Comparison of ENCODE assay signal across 10 mouse cellular contexts in genomic region chr9:44266478-44267226, GRCm38 (mm10). TPM values are rescaled to one million over a fixed set of nuclear protein-coding genes. Genes with fewer than 3 reads are reported as not detected.
A peak's percentile ranks its signal among the peaks of the same experiment; 100 is the strongest.
DNase-seq lines count a peak whose midpoint lies in the region; ATAC-seq and TF ChIP-seq lines count a peak whose summit lies in the region.
"Had no signal": no experiment of that assay in that cellular context is flagged by ENCODE, and none has a peak within 500 bp of the region (broad histone marks: within the 10 kb centered on the region; RNA-seq: fewer than 3 reads in every experiment).

No protein-coding gene starts in this region.

- no peak for TF ChIP-seq CTCF in layer of hippocampus, adult 2 months (conservative IDR thresholded peaks at IDR 0.05)
- no peak for TF ChIP-seq CTCF in cortical plate, adult 2 months (IDR thresholded peaks at IDR 0.05; ENCODE audit: extremely low read depth, insufficient read depth, low read length)
- no peak for TF ChIP-seq CTCF in heart, postnatal 0 days (IDR thresholded peaks at IDR 0.05; ENCODE audit: low read depth)

- TF ChIP-seq POLR2A in cortical plate, adult 2 months (IDR thresholded peaks at IDR 0.05; ENCODE audit: extremely low read depth, insufficient read depth, low read length), result no peak

- 71% methylated on average over 8 of the region's 8 CpGs for WGBS in heart, postnatal 0 days
- WGBS in midbrain, embryonic 14.5 days, result 44% methylated on average over 8 of the region's 8 CpGs

- H3K9me3 ChIP-seq in heart, postnatal 0 days (replicated peaks; ENCODE audit: control insufficient read depth, low read length), result no peaks in the 10 kb centered on the region
- no peaks in the 10 kb centered on the region for H3K9me3 ChIP-seq in midbrain, embryonic 14.5 days (ENCODE audit: control insufficient read depth, low read length)

- ATAC-seq in heart, postnatal 0 days (ENCODE audit: insufficient read depth, low read depth), result no peak
- no peak for ATAC-seq in midbrain, embryonic 14.5 days (ENCODE audit: low FRiP score, low TSS enrichment)
- ATAC-seq in megakaryocyte-erythroid progenitor cell, adult 5-6 weeks (replicated peaks; ENCODE audit: low FRiP score, low TSS enrichment, poor library complexity, severe bottlenecking), result no peak

- peaks cover 14% of the 10 kb centered on the region for H3K36me3 ChIP-seq in heart, postnatal 0 days (replicated peaks; ENCODE audit: control insufficient read depth, insufficient read depth, low read length)
- H3K36me3 ChIP-seq in midbrain, embryonic 14.5 days (ENCODE audit: control insufficient read depth, insufficient read depth, low read length), result no peaks in the 10 kb centered on the region

- H3K27me3 ChIP-seq in heart, postnatal 0 days (ENCODE audit: control insufficient read depth, insufficient read depth, low read length), result no peaks in the 10 kb centered on the region
- H3K27me3 ChIP-seq in midbrain, embryonic 14.5 days (ENCODE audit: control insufficient read depth, insufficient read depth, low read length), result no peaks in the 10 kb centered on the region

- H3K4me2 ChIP-seq in heart, postnatal 0 days (ENCODE audit: low read depth, low read length), result peak overlapping the region; percentile 82; the same call in 1 of the 2 replicates
- H3K4me2 ChIP-seq in midbrain, embryonic 14.5 days (ENCODE audit: low read length), result no peak overlapping the region

- H3K27ac ChIP-seq in layer of hippocampus, adult 2 months, result peak overlapping the region; percentile 96
- peak overlapping the region; percentile 85 for H3K27ac ChIP-seq in cortical plate, adult 2 months (ENCODE audit: insufficient read depth, low read length)
- H3K27ac ChIP-seq in heart, postnatal 0 days (ENCODE audit: low read depth), result no peak overlapping the region
- peak overlapping the region; percentile 58; the same call in 1 of the 2 replicates for H3K27ac ChIP-seq in midbrain, embryonic 14.5 days (replicated peaks; ENCODE audit: low read depth, low read length)

- no peak for DNase-seq in layer of hippocampus, adult 2 months (ENCODE audit: low spot score in 2 of 2)
- no peak for DNase-seq in layer of hippocampus, postnatal 36 days
- DNase-seq in heart, postnatal 0 days (ENCODE audit: low spot score), result no peak
- peak; percentile 39 for DNase-seq in midbrain, embryonic 14.5 days
- no peak for DNase-seq in adrenal gland, adult 8-10 months
- DNase-seq in spleen, adult 12 weeks (ENCODE audit: low spot score), result no peak

- H3K9ac ChIP-seq in heart, postnatal 0 days (replicated peaks; ENCODE audit: low read depth, low read length), result no peak overlapping the region
- no peak overlapping the region for H3K9ac ChIP-seq in midbrain, embryonic 14.5 days (replicated peaks; ENCODE audit: low read length)

- no peak overlapping the region for H3K4me3 ChIP-seq in layer of hippocampus, adult 2 months
- H3K4me3 ChIP-seq in cortical plate, adult 2 months (ENCODE audit: insufficient read depth, low read length), result no peak overlapping the region
- H3K4me3 ChIP-seq in heart, postnatal 0 days (ENCODE audit: low read depth, low read length), result 0 out of 2 replicates have a peak overlapping the region, but pooled peaks have one; percentile 61
- H3K4me3 ChIP-seq in midbrain, embryonic 14.5 days (replicated peaks; ENCODE audit: low read depth, low read length), result no peak overlapping the region

- H3K4me1 ChIP-seq in cortical plate, adult 2 months (ENCODE audit: control insufficient read depth, insufficient read depth, low read length), result peaks cover 7% of the 10 kb centered on the region
- 0 out of 2 replicates have a peak, but pooled peaks cover 5% of the 10 kb centered on the region for H3K4me1 ChIP-seq in heart, postnatal 0 days (ENCODE audit: control insufficient read depth, insufficient read depth)
- H3K4me1 ChIP-seq in midbrain, embryonic 14.5 days (ENCODE audit: control insufficient read depth, insufficient read depth, low read length), result peaks cover 25% of the 10 kb centered on the region

- no peak for TF ChIP-seq EP300 in heart, postnatal 0 days (IDR thresholded peaks at IDR 0.05; ENCODE audit: low read depth)

RNA-seq across cellular contexts. Expression of gene Nlrx1, which starts 1.7 kb away (rescaled TPM):
- 10 to 100 TPM; 11.6 to 13.9 TPM for total RNA-seq in layer of hippocampus, adult 2 months (2021)
- 10 to 100 TPM; 13.5 TPM for total RNA-seq in layer of hippocampus, postnatal 36 days (2021)
- 7.0 and 8.0 TPM in 2 replicates for polyA plus RNA-seq in cortical plate, adult 2 months (2012; rRNA removed)
- total RNA-seq in heart, postnatal 0 days (2014; rRNA removed; ENCODE audit: low replicate concordance), result 10.4 and 15.4 TPM in 2 replicates
- 8.9 and 10.2 TPM in 2 replicates for polyA plus RNA-seq in heart, postnatal 0 days (2015; fragmentation: Nextera tagmentation; extraction: Ambion mirVana)
- polyA plus RNA-seq in midbrain, embryonic 14.5 days (2014; fragmentation: Nextera tagmentation; extraction: Ambion mirVana), result 3.7 and 3.9 TPM in 2 replicates
- 1.3 and 1.8 TPM in 2 replicates for total RNA-seq in megakaryocyte-erythroid progenitor cell, adult 5-6 weeks (2014; fragmentation: Nextera tagmentation)
- total RNA-seq in megakaryocyte-erythroid progenitor cell, adult 5-6 weeks (2017), result 0.80 and 3.1 TPM in 2 replicates
- total RNA-seq in adrenal gland, adult 8-10 months (2022), result 10 to 100 TPM; 27.6 to 41.8 (median 34.2) TPM

RNA-seq across cellular contexts. Expression of gene Pdzd3, which starts 15.4 kb away (rescaled TPM):
- 1 to 10 TPM; 1.1 to 1.5 TPM for total RNA-seq in layer of hippocampus, adult 2 months (2021)
- total RNA-seq in layer of hippocampus, postnatal 36 days (2021), result 1 to 10 TPM; 1.4 to 1.8 TPM
- 0.40 and 0.71 TPM in 2 replicates for polyA plus RNA-seq in cortical plate, adult 2 months (2012; rRNA removed)
- total RNA-seq in heart, postnatal 0 days (2014; rRNA removed; ENCODE audit: low replicate concordance), result not detected in 2 replicates
- 0.07 and 0.10 TPM in 2 replicates for polyA plus RNA-seq in heart, postnatal 0 days (2015; fragmentation: Nextera tagmentation; extraction: Ambion mirVana)
- polyA plus RNA-seq in midbrain, embryonic 14.5 days (2014; fragmentation: Nextera tagmentation; extraction: Ambion mirVana), result 0.49 and 0.57 TPM in 2 replicates
- not detected in 2 replicates for total RNA-seq in megakaryocyte-erythroid progenitor cell, adult 5-6 weeks (2014; fragmentation: Nextera tagmentation)
- not detected in 2 replicates for total RNA-seq in megakaryocyte-erythroid progenitor cell, adult 5-6 weeks (2017)
- total RNA-seq in adrenal gland, adult 8-10 months (2022), result under 1 TPM in 3 of 4 experiments, not detected in 1; 0.24 to 0.27 (median 0.25) TPM
- polyA plus RNA-seq: testis, adult 2 months had no signal

RNA-seq across cellular contexts. Expression of gene Abcg4, which starts 21.8 kb away (rescaled TPM):
- 10 to 100 TPM; 67.9 to 71.4 TPM for total RNA-seq in layer of hippocampus, adult 2 months (2021)
- 10 to 100 TPM; 63.6 to 73.1 TPM for total RNA-seq in layer of hippocampus, postnatal 36 days (2021)
- polyA plus RNA-seq in cortical plate, adult 2 months (2012; rRNA removed), result 86.3 and 91.1 TPM in 2 replicates
- 1.7 and 2.1 TPM in 2 replicates for total RNA-seq in heart, postnatal 0 days (2014; rRNA removed; ENCODE audit: low replicate concordance)
- polyA plus RNA-seq in heart, postnatal 0 days (2015; fragmentation: Nextera tagmentation; extraction: Ambion mirVana), result 0.49 and 0.69 TPM in 2 replicates
- 18.9 and 20.1 TPM in 2 replicates for polyA plus RNA-seq in midbrain, embryonic 14.5 days (2014; fragmentation: Nextera tagmentation; extraction: Ambion mirVana)
- 82.3 and 111 TPM in 2 replicates for total RNA-seq in megakaryocyte-erythroid progenitor cell, adult 5-6 weeks (2014; fragmentation: Nextera tagmentation)
- 13.4 TPM in 2 replicates for total RNA-seq in megakaryocyte-erythroid progenitor cell, adult 5-6 weeks (2017)
- 10 to 100 TPM; 39.3 to 51.3 (median 42.1) TPM for total RNA-seq in adrenal gland, adult 8-10 months (2022)

RNA-seq across cellular contexts. Expression of gene Ccdc153, which starts 26.2 kb away (rescaled TPM):
- total RNA-seq in layer of hippocampus, adult 2 months (2021), result 1 to 10 TPM; 3.6 to 4.1 TPM
- total RNA-seq in layer of hippocampus, postnatal 36 days (2021), result 1 to 10 TPM; 1.3 to 2.4 TPM
- 1.8 and 4.9 TPM in 2 replicates for polyA plus RNA-seq in cortical plate, adult 2 months (2012; rRNA removed)
- total RNA-seq in heart, postnatal 0 days (2014; rRNA removed; ENCODE audit: low replicate concordance), result not detected in 2 replicates
- polyA plus RNA-seq in heart, postnatal 0 days (2015; fragmentation: Nextera tagmentation; extraction: Ambion mirVana), result 2.0 TPM in 1 of 2 replicates, not detected in the other
- not detected in 2 replicates for polyA plus RNA-seq in midbrain, embryonic 14.5 days (2014; fragmentation: Nextera tagmentation; extraction: Ambion mirVana)
- not detected in 2 replicates for total RNA-seq in megakaryocyte-erythroid progenitor cell, adult 5-6 weeks (2014; fragmentation: Nextera tagmentation)
- total RNA-seq in megakaryocyte-erythroid progenitor cell, adult 5-6 weeks (2017), result not detected in 2 replicates
- 10 to 100 TPM in 2 of 4 experiments, 1 to 10 TPM in 2; 3.9 to 18.0 (median 7.9) TPM for total RNA-seq in adrenal gland, adult 8-10 months (2022)
- total RNA-seq: hematopoietic stem cell, adult 5-6 weeks had no signal

RNA-seq across cellular contexts. Expression of gene Cbl, which starts 32.8 kb away (rescaled TPM):
- 10 to 100 TPM; 61.7 to 66.5 TPM for total RNA-seq in layer of hippocampus, adult 2 months (2021)
- total RNA-seq in layer of hippocampus, postnatal 36 days (2021), result 10 to 100 TPM; 65.2 to 70.5 TPM
- polyA plus RNA-seq in cortical plate, adult 2 months (2012; rRNA removed), result 18.2 and 22.8 TPM in 2 replicates
- 17.6 and 18.6 TPM in 2 replicates for total RNA-seq in heart, postnatal 0 days (2014; rRNA removed; ENCODE audit: low replicate concordance)
- 4.3 and 5.2 TPM in 2 replicates for polyA plus RNA-seq in heart, postnatal 0 days (2015; fragmentation: Nextera tagmentation; extraction: Ambion mirVana)
- polyA plus RNA-seq in midbrain, embryonic 14.5 days (2014; fragmentation: Nextera tagmentation; extraction: Ambion mirVana), result 20.1 and 27.6 TPM in 2 replicates
- total RNA-seq in megakaryocyte-erythroid progenitor cell, adult 5-6 weeks (2014; fragmentation: Nextera tagmentation), result 36.5 and 38.8 TPM in 2 replicates
- 8.4 and 39.5 TPM in 2 replicates for total RNA-seq in megakaryocyte-erythroid progenitor cell, adult 5-6 weeks (2017)
- 10 to 100 TPM; 30.4 to 52.9 (median 40.1) TPM for total RNA-seq in adrenal gland, adult 8-10 months (2022)
